Mouse (Mus musculus) G1E (cell line): Measurements from ENCODE around the gene Uba5. TPM values are rescaled to one million over a fixed set of nuclear protein-coding genes. Genes with fewer than 3 reads are reported as not detected.

Source experiments
- ATAC-seq: 2 replicates; pipeline ENCODE4 v1.8.0; 2016; ENCODE audit warnings: mild to moderate bottlenecking; ENCODE audit not compliant: insufficient number of reproducible peaks, poor library complexity, low FRiP score, severe bottlenecking; ENCODE audit errors: extremely low read depth
- DNase-seq: peaks from one replicate; pipeline ENCODE4 v3.0.0; 2012; ENCODE audit warnings: low spot score
- H3K27me3 ChIP-seq: 2 replicates; pipeline ENCODE4 v1.6.1; 2012; ENCODE audit warnings: mild to moderate bottlenecking, low read length, inconsistent platforms; ENCODE audit not compliant: insufficient read depth
- H3K36me3 ChIP-seq: replicated peaks from 2 replicates; pipeline ENCODE3; 2012; ENCODE audit warnings: mild to moderate bottlenecking, inconsistent platforms
- H3K4me1 ChIP-seq: 2 replicates; pipeline ENCODE4 v1.6.1; 2012; ENCODE audit warnings: low read depth, low read length, inconsistent platforms, mixed read lengths; ENCODE audit not compliant: insufficient read depth
- H3K4me3 ChIP-seq: 2 replicates; pipeline ENCODE4 v1.5.1; 2012; ENCODE audit warnings: low read depth, mild to moderate bottlenecking, inconsistent platforms, low read length, moderate library complexity, mixed read lengths
- H3K9me3 ChIP-seq: replicated peaks from 2 replicates; pipeline ENCODE4 v1.6.1; 2012; ENCODE audit warnings: inconsistent platforms
- CTCF ChIP-seq: IDR thresholded peaks from 2 replicates; pipeline ENCODE4 v1.5.1; 2012; ENCODE audit warnings: low read depth, low read length, inconsistent platforms, mixed read lengths
- GATA1 ChIP-seq: IDR thresholded peaks from 2 replicates; pipeline ENCODE4 v1.6.1; 2012; ENCODE audit warnings: borderline replicate concordance, low read length, inconsistent platforms, mixed read lengths
- GATA2 ChIP-seq: IDR thresholded peaks from 2 replicates; pipeline ENCODE4 v1.6.1; 2012; ENCODE audit warnings: low read depth, low read length, inconsistent platforms, borderline replicate concordance
- POLR2AphosphoS5 ChIP-seq: IDR thresholded peaks from 2 replicates; pipeline ENCODE4 v1.6.1; 2012; ENCODE audit warnings: low read depth, low read length, inconsistent platforms; ENCODE audit not compliant: insufficient replicate concordance
- TAL1 ChIP-seq: conservative IDR thresholded peaks from 2 replicates; pipeline ENCODE4 v1.6.1; 2012; ENCODE audit warnings: low read depth, low read length, inconsistent platforms, mixed read lengths
- polyA plus RNA-seq: library from polyadenylated mRNA; stranded (reverse); fragments of >175 nt; gene quantifications from 2 replicates; pipeline ENCODE4 v1.2.3, GENCODE M21; 2012
- total RNA-seq, 2 experiments: library from RNA; stranded (forward) in 1 of 2; stranded (reverse) in 1 of 2; fragments of 200-1000 nt in 1 of 2; fragments of >200 nt in 1 of 2; fragmentation: Nextera tagmentation in 1 of 2; gene quantifications; 2 replicates each; pipeline ENCODE4 v1.2.3; 2014 to 2017

Gene Uba5
- total RNA-seq (2014; fragmentation: Nextera tagmentation), result 36.8 and 43.7 TPM in 2 replicates
- 40.9 and 41.3 TPM in 2 replicates for total RNA-seq (2017)
- 8.7 and 9.6 TPM in 2 replicates for polyA plus RNA-seq

DNA sequence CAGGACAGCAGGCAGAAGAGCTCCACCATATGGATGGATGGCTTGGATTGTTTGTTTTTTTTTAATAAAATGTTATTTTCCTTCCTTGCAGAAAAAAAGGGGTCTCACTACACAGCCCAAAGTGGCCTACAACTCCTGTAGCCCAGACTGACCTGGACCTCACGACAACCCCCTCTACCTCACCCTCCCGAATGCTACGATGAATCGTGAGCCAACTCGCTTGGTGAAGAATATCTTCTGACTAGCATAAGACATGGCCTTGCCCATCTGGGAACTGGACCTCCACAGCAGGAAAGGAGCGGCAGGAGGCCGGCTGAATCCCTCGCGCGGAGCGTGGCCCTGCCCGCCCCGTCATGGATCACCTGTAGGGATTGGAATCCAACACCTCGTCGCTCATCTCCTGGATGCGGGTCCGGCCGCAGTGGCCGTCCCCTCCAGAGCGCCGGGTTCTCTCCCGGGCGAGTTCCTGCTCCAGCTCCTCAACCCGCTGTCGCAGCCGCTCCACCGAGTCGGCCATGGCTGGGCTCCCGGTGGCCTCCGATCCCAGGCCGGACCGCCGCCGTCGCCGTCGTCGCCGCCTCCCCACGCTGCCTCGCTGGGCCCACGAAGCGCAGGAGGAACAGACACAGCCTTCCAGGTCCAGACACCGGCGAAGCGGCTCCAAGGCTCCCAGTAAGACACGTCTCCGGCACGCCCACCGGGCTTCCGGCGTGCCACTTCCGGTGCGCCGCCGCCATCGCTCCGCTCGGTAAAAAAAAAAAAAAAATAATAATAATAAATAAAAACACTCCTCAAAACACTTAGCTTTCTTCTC lies at the start of gene Uba5:
TSS of gene Uba5 (minus strand) at position 705 of the 814 bp plus-strand sequence.
- peak within 1 kb of the TSS; percentile 97 for H3K4me3 ChIP-seq
- no peaks in the 10 kb centered on the region for H3K9me3 ChIP-seq
- peaks cover 21% of the 10 kb centered on the region for H3K4me1 ChIP-seq
- no peaks in the 10 kb centered on the region for H3K27me3 ChIP-seq
- DNase-seq (peak; percentile 70), ATAC-seq (peak; percentile 43; the same call in 1 of the 2 replicates)
- TF ChIP-seq GATA2 (no peak), POLR2AphosphoS5 (no peak), CTCF (no peak), GATA1 (no peak), TAL1 (no peak)
- peaks cover 36% of the 10 kb centered on the region for H3K36me3 ChIP-seq

DNA sequence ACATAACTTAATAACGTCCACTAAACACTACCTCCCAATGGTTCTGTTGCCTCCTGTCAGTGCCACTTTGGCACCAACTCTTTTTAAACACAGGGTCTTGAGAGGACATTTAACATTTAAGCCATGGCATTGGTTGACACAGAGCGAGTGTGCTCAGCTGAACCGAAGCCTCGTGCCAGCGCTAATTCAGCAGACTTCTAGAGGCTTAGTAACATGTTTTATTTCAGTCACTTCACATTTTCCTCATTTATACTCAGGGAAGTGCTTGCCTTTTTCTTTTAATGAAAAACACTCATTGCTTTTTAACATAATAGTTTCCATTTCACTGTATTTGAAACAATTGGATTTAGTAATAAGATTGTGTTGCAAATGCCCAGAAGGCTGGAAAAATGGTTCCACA lies 46.2 kb upstream of the Uba5 start:
- DNase-seq (no peak), ATAC-seq (no peak)
- no peak overlapping the region for H3K4me3 ChIP-seq
- H3K4me1 ChIP-seq, result no peaks in the 10 kb centered on the region
- H3K9me3 ChIP-seq, result no peaks in the 10 kb centered on the region
- TF ChIP-seq CTCF (no peak), TAL1 (no peak), POLR2AphosphoS5 (no peak), GATA1 (no peak), GATA2 (no peak)
- no peaks in the 10 kb centered on the region for H3K27me3 ChIP-seq
- peaks cover 5% of the 10 kb centered on the region for H3K36me3 ChIP-seq

DNA sequence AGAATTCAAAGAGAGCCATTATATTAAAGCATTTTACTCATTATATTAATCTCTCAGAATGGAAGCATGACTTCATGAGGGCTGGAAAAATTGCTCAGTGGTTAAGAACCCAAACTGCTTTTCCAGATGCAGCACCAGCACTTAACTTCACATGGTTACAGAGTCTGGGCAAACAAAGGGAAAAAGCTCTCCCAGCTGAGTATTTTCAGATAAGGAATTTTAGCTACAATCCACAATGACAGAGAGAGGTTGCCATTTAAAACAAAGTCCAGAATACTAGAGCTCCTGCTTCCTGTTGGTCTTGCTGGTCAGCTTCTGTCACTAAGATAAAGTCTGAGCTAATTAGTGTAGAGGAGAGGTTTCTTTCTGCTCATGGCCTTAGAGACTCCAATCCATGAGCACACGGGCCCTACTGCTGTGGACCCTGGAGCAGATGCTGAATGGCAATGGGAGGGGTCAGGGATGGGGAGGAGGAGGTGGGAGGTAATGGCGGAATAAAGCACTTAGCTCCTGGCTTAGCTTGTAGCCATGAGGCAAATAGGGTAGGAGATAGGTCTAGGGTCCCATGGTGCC lies 45.7 kb upstream of the Uba5 start:
- ATAC-seq (no peak), DNase-seq (no peak)
- H3K27me3 ChIP-seq, result no peaks in the 10 kb centered on the region
- no peaks in the 10 kb centered on the region for H3K4me1 ChIP-seq
- no peak overlapping the region for H3K4me3 ChIP-seq
- TF ChIP-seq TAL1 (no peak), GATA1 (no peak), CTCF (no peak), GATA2 (no peak), POLR2AphosphoS5 (no peak)
- H3K9me3 ChIP-seq, result no peaks in the 10 kb centered on the region
- H3K36me3 ChIP-seq, result peaks cover 3% of the 10 kb centered on the region

DNA sequence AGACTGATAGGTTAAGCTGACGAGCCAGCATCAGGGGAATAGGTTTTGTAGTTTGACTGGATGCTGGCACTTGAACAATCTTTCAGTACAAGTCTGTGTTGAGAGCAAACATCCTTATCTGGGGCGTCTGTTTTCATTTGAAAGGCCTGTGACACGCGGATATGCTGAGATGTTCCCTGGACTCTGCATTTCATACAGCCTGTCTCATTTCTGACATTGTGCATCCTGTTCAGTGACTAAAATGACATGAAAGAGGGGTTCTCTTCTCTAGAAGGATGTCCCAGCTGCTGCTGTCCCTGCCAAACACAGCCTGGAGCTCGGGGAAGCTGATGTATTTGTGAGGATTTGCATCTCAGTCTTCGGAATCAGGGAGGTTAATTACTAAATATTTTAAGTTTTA lies 44.5 kb upstream of the Uba5 start:
- TF ChIP-seq GATA2, result no peak
- ATAC-seq, result no peak
- H3K27me3 ChIP-seq, result no peaks in the 10 kb centered on the region
- no peak overlapping the region for H3K4me3 ChIP-seq
- DNase-seq, result no peak
- no peaks in the 10 kb centered on the region for H3K9me3 ChIP-seq
- H3K4me1 ChIP-seq, result no peaks in the 10 kb centered on the region
- no peaks in the 10 kb centered on the region for H3K36me3 ChIP-seq

DNA sequence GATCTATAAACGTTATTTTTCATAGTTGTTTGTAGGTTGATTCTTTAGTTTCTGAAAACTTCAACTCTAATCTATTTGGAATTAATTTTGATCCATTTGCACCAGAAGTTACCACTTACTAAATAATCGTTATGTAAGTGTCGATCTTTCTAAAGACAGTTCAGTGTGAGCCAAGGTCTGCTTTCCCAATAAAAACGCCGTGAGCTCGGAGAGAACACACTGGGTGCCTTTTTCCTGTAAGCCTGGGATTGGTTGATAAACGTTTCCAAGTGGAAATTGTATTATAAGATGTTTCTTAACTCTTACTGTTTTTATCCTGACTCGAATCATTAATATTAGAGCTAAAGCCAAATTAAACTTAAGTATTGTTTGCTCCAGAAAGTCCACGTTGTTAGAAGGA lies 44.0 kb upstream of the Uba5 start:
- ATAC-seq (no peak), DNase-seq (no peak)
- Histone ChIP-seq H3K4me1 (no peaks in the 10 kb centered on the region), H3K9me3 (no peaks in the 10 kb centered on the region), H3K27me3 (no peaks in the 10 kb centered on the region), H3K4me3 (no peak overlapping the region), H3K36me3 (no peaks in the 10 kb centered on the region)
- no peak for TF ChIP-seq GATA2
- no peak for TF ChIP-seq CTCF
- no peak for TF ChIP-seq POLR2AphosphoS5
- TF ChIP-seq GATA1, result no peak
- no peak for TF ChIP-seq TAL1

DNA sequence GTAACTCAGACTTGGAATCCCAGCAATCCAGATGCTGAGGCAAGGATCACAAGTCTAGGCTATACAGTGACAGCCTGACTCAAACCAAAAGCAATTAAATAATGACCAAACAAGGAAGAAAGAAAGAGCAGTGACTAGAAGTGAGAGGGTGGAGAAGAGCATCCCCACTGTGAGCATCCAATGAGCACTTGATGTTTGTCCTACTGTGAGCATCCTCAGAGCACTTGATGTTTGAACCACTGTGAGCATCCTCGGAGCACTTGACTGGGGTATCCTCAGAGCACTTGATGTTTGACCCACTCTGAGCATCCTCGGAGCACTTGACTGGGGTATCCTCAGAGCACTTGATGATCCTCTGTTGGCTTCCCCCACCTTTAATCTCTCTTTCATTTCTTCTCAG lies 42.1 kb upstream of the Uba5 start:
- no peak for DNase-seq
- TF ChIP-seq GATA2 (no peak), GATA1 (no peak), CTCF (no peak), POLR2AphosphoS5 (no peak), TAL1 (no peak)
- H3K36me3 ChIP-seq, result peaks cover 5% of the 10 kb centered on the region
- ATAC-seq, result no peak
- no peak overlapping the region for H3K4me3 ChIP-seq
- H3K4me1 ChIP-seq, result no peaks in the 10 kb centered on the region
- H3K27me3 ChIP-seq, result no peaks in the 10 kb centered on the region
- no peaks in the 10 kb centered on the region for H3K9me3 ChIP-seq
